Mouse (Mus musculus): ENCODE measurements around the gene Agap1.

The Agap1 gene

GRCm38 (mm10) chr1:89509763-89510340 is 55.2 kb downstream of the Agap1 start:
- DNase-seq: no peak

DNA sequence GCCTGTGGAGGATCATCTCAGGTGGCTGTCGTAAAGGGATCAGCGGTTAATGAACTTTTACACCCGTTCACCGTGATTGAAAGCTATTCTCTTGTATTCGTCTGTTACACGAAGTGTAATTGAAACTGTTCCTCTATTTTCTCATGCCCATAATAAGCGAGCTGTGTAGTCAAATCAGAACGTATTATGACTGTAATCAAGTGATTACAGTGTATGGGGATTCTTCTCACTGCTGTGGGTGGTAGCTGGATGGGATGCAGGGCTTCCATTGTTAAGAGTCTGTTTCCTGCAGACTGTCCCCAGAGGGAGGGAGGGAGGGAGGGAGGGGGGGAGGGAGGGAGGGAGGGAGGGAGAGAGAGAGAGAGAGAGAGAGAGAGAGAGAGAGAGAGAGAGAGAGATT is 56.1 kb downstream of the Agap1 start:
- DNase-seq: no peak

DNA sequence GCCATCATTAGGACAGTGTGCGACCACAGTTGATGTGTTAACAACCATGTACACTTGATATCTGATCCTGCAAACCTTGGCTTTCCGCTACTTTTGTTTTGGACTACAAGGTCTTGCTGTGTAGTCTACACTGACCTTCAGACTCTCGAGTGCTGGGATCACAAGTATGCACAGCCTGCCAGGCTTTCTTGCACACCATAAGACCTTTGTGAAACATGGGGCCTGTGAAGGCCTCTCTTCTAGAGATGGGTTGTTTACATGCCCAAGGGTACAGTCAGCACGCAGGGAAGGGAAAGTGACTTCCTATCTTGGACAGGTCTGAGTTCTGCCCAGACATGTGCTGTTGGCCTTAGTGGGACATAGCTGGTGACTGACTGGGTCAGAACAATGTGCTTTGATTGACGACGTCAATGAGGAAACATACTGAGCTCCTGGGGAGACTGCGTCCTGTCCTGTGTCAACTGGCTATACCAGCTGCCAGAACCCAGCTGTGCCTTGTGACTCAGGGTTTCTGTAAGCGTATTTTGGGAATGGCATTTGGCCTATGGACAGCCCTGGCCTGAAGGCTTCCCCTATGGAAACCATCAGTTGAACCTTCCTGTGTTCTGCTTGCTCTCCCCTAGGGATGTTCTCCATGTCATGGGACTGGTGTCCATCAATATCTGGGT is 59.1 kb downstream of the Agap1 start:
- DNase-seq: no peak

- no peak for DNase-seq
These were observed 61.4 kb downstream of the Agap1 start for GRCm38 (mm10) chr1:89515808-89516560.

- DNase-seq: no peak
These were observed 63.2 kb downstream of the Agap1 start for GRCm38 (mm10) chr1:89517817-89518216.

DNA sequence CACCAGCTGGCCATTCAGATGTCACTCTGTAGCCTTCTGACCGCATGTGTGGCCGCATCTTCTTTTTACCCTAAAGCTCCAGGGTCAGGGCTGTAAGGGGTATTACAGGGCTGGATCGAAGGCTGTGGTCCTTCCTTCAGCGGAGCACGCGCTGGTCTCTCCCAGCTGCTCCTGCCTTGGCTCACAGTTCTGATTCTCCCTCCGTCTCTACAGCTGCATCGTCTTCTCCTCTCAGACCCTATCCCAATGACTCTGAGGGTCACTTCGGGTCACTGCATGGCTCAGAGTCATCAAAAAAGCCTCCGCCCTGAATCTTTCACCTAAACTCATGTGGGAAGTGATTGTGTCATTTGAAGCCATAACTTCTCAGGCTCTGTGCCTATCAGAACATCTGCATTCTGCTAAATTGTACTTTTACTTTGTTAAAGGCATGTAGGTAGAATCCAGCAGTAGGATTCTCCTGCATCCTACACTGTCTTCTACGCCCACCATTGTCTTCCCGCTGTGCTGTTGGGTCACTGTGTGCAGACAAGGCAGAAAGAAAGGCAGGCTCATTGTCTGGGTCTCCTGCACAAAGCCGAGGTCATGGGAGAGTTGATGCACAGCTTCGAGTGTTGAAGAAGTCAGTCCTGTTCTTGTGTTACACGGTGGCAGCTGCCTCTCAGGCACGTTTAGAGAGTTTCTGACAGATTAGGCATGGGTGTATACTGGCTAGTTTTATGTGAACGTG is 65.5 kb downstream of the Agap1 start:
- no peak for DNase-seq

- no peak for DNase-seq
These were observed 66.8 kb downstream of the Agap1 start for GRCm38 (mm10) chr1:89521406-89521805.

DNA sequence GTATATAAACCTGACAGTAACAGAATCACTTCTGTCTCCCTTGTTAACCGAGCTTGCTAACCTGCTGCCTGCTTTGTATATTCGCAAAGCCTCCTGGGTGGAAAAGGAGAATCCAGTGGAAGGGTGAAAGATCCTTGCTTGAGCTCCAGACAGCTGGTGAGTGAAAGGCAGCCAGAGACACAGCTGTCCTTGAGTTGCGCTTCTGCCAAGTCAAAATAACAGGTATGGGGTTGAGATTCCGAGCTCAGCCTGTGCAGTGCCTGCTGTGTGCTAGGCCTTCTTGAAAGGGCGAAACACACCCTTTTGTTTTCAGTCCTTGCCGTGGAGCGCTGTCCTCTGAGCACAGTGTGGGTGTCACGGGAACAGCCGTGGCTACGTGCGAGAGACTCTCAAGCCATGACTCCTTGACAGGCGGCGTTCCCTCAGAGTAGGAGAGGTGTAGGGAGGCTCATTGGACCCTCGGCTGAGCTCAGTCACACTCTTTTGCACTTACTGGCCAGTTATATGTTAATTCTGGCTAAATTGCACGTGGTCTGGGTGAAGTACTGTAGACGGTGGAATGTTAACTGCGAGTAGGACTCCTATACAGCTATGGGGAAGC is 67.4 kb downstream of the Agap1 start:
- DNase-seq: no peak

GRCm38 (mm10) chr1:89524369-89524768 is 69.8 kb downstream of the Agap1 start:
- peak; percentile 93 for DNase-seq

GRCm38 (mm10) chr1:89524998-89525397 is 70.4 kb downstream of the Agap1 start:
- peak; percentile 13 for DNase-seq

DNA sequence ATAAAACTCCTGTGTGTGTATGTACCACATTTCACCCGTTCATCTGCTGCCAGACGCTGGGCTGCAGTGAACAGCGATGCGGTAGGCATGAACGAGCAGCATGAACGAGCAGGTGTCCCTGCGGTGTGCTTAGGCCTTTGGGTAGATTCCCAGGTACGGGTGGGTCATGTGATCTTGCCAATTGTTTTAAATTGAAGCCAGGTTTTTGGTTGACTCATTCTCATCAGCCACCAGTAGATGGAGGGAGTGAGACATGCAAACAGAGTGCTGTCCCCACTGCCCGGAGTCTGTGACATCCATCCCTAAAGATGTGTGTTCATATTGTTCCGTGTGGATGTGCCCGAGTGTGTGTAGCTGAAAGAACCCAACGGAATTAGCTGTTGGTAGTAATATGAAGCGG is 71.2 kb downstream of the Agap1 start:
- DNase-seq: peak; percentile 71

GRCm38 (mm10) chr1:89528671-89529276 is 74.2 kb downstream of the Agap1 start:
- DNase-seq: peak; percentile 73

DNA sequence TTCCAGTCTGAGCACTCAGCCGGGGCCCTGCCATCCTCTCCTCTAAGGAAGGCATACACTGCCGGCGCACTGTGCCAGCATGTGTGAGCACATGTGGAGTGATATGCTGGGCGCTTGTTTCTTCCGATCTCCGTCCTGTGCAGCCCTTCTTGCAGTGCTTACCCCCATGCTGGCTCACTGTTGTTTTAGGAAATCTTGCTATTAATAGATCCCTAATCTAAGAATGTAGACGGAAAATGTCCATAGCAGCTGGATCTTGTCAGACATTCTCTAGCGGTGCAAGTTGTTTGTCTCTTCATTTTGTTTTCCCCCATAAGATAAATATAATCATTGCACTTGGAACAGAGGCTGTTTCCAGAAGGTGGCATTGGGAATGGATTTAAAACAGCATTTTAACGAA is 79.1 kb downstream of the Agap1 start:
- DNase-seq: no peak

GRCm38 (mm10) chr1:89535206-89535605 is 80.6 kb downstream of the Agap1 start:
- no peak for DNase-seq

- DNase-seq: no peak
These were observed 83.7 kb downstream of the Agap1 start for GRCm38 (mm10) chr1:89538163-89538946.

- DNase-seq: no peak
These were observed 84.5 kb downstream of the Agap1 start for GRCm38 (mm10) chr1:89539127-89539526.

- DNase-seq: no peak
These were observed 86.5 kb downstream of the Agap1 start for GRCm38 (mm10) chr1:89541151-89541550.

DNA sequence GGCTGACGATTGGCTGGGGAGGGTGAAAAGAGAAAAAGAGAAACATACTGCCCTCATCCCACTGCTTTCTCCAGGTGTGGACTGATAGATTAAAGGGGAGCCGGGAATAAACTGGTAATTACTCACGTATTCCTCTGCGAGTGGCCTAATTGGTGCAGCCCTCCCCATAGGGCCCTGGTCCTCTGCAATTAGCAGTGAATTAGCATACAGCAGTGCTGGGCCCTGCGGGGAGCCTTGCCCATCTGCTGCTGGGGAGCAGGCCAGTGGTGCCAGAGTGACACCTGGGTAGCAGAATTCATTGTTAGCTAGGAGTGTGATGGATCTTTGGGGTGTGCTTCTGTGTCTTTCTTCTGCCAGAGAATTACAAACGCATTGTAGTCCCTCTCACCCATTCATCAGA is 87.9 kb downstream of the Agap1 start:
- no peak for DNase-seq

DNA sequence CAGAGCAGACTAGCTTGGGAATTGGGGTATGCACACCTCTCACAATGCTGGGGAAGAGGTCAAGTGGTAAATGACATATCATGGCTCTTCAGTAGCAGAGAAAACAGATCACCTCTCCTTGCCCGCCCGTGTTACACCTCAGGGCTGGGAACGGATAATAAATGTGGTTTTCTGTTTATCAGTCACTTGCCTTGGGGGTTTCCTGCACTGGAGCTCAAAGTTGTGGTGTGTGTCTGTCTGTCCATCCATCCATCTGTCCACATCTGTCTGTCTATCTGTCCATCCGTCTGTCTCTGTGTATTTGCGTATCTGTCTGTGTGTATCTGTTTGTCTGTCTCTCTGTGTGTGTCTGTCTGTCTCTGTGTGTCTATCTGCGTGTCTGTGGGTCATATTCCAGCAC is 88.7 kb downstream of the Agap1 start:
- no peak for DNase-seq

GRCm38 (mm10) chr1:89544094-89544493 is 89.5 kb downstream of the Agap1 start:
- no peak for DNase-seq

- DNase-seq: no peak
These were observed 90.5 kb downstream of the Agap1 start for GRCm38 (mm10) chr1:89545099-89545498.

Measured in lung, postnatal 10 days (tissue).